Mouse (Mus musculus) mesoderm, embryonic 11.5 days (tissue): ENCODE results near the gene Nek4.

Experiments used
- DNase-seq: peaks from one replicate; pipeline ENCODE4 v3.0.0-alpha.2; 2012; ENCODE audit warnings: low read depth, low spot score

Nek4 gene

GRCm38 (mm10) chr14:30960366-30960765 is 9.2 kb downstream of the Nek4 start:
- no peak for DNase-seq

- DNase-seq: no peak
Observed at GRCm38 (mm10) chr14:30974204-30974603, 23.0 kb downstream of the Nek4 start.

GRCm38 (mm10) chr14:30976222-30976621 is 25.0 kb downstream of the Nek4 start:
- no peak for DNase-seq

GRCm38 (mm10) chr14:30996417-30996816 is 45.2 kb downstream of the Nek4 start:
- DNase-seq: no peak

- no peak for DNase-seq
Observed at GRCm38 (mm10) chr14:31000356-31000755, 49.2 kb downstream of the Nek4 start.

- no peak for DNase-seq
Observed at GRCm38 (mm10) chr14:31000816-31001306, 49.7 kb downstream of the Nek4 start.

GRCm38 (mm10) chr14:31001307-31002205 is 50.4 kb downstream of the Nek4 start, which contains the start of the genes Glt8d1 and Spcs1:
Gene Glt8d1, plus strand, starts transcription at chr14:31001400.
Gene Spcs1, minus strand, starts transcription at chr14:31001672.
- peak; percentile 77 for DNase-seq

GRCm38 (mm10) chr14:31004527-31004926 is 53.4 kb downstream of the Nek4 start:
- DNase-seq: no peak

GRCm38 (mm10) chr14:31006779-31007178 is 55.6 kb downstream of the Nek4 start:
- DNase-seq: no peak

- DNase-seq: no peak
Observed at GRCm38 (mm10) chr14:31011588-31011987, 60.4 kb downstream of the Nek4 start.

GRCm38 (mm10) chr14:31013928-31014327 is 62.8 kb downstream of the Nek4 start:
- DNase-seq: no peak

- DNase-seq: no peak
Observed at GRCm38 (mm10) chr14:31016063-31016462, 64.9 kb downstream of the Nek4 start.

GRCm38 (mm10) chr14:31017854-31018253 is 66.7 kb downstream of the Nek4 start:
- DNase-seq: peak; percentile 39

GRCm38 (mm10) chr14:31018860-31019291 is 67.7 kb downstream of the Nek4 start, which contains the start of the genes Pbrm1 and Gnl3:
Gene Pbrm1, plus strand, starts transcription at chr14:31019138.
Gene Gnl3, minus strand, starts transcription at chr14:31019152.
- DNase-seq: peak; percentile 96

GRCm38 (mm10) chr14:31019331-31020205 is 68.4 kb downstream of the Nek4 start:
- DNase-seq: peak; percentile 79

- DNase-seq: no peak
Observed at GRCm38 (mm10) chr14:31022579-31022978, 71.4 kb downstream of the Nek4 start.

- DNase-seq: no peak
Observed at GRCm38 (mm10) chr14:31025785-31026184, 74.6 kb downstream of the Nek4 start.
